Mouse (Mus musculus): ENCODE results near the gene Itm2c.

Gene Itm2c

GRCm38 (mm10) chr1:85899388-85899761 is 5.3 kb downstream of the Itm2c start:
- peak; percentile 25 for DNase-seq (ENCODE audit: low spot score)

- DNase-seq (ENCODE audit: low spot score): no peak
Measured at GRCm38 (mm10) chr1:85900521-85901333, 6.6 kb downstream of the Itm2c start.

GRCm38 (mm10) chr1:85901516-85902107 is 7.5 kb downstream of the Itm2c start:
- no peak for DNase-seq (ENCODE audit: low spot score)

GRCm38 (mm10) chr1:85902108-85902561 is 8.1 kb downstream of the Itm2c start:
- no peak for DNase-seq (ENCODE audit: low spot score)

GRCm38 (mm10) chr1:85906892-85907291 is 12.8 kb downstream of the Itm2c start:
- no peak for DNase-seq (ENCODE audit: low spot score)

GRCm38 (mm10) chr1:85908754-85909590 is 14.9 kb downstream of the Itm2c start:
- no peak for DNase-seq (ENCODE audit: low spot score)

GRCm38 (mm10) chr1:85913078-85913755 is 19.1 kb downstream of the Itm2c start:
- DNase-seq (ENCODE audit: low spot score): no peak

- DNase-seq (ENCODE audit: low spot score): no peak
Measured at GRCm38 (mm10) chr1:85915890-85916289, 21.8 kb downstream of the Itm2c start.

- DNase-seq (ENCODE audit: low spot score): peak; percentile 73
Measured at GRCm38 (mm10) chr1:85916830-85917450, 22.9 kb downstream of the Itm2c start.

- DNase-seq (ENCODE audit: low spot score): no peak
Measured at GRCm38 (mm10) chr1:85919621-85920020, 25.5 kb downstream of the Itm2c start.

- DNase-seq (ENCODE audit: low spot score): no peak
Measured at GRCm38 (mm10) chr1:85921725-85922124, 27.6 kb downstream of the Itm2c start.

- no peak for DNase-seq (ENCODE audit: low spot score)
Measured at GRCm38 (mm10) chr1:85922127-85922864, 28.2 kb downstream of the Itm2c start.

GRCm38 (mm10) chr1:85922865-85923211 is 28.8 kb downstream of the Itm2c start:
- DNase-seq (ENCODE audit: low spot score): no peak

- no peak for DNase-seq (ENCODE audit: low spot score)
Measured at GRCm38 (mm10) chr1:85925183-85925582, 31.1 kb downstream of the Itm2c start.

- DNase-seq (ENCODE audit: low spot score): peak; percentile 60
Measured at GRCm38 (mm10) chr1:85928057-85928687, 34.1 kb downstream of the Itm2c start, which contains the start of gene 4933407L21Rik. Gene 4933407L21Rik, plus strand, starts transcription at chr1:85928483.

GRCm38 (mm10) chr1:85928688-85929065 is 34.6 kb downstream of the Itm2c start:
- no peak for DNase-seq (ENCODE audit: low spot score)

- no peak for DNase-seq (ENCODE audit: low spot score)
Measured at GRCm38 (mm10) chr1:85929406-85929805, 35.3 kb downstream of the Itm2c start.

- DNase-seq (ENCODE audit: low spot score): no peak
Measured at GRCm38 (mm10) chr1:85931170-85931569, 37.1 kb downstream of the Itm2c start.

- no peak for DNase-seq (ENCODE audit: low spot score)
Measured at GRCm38 (mm10) chr1:85933226-85933625, 39.1 kb downstream of the Itm2c start.
